Mouse (Mus musculus) gastrocnemius, adult 18-20 months (tissue): Measurements from ENCODE around the gene Spns3. TPM values are rescaled to one million over a fixed set of nuclear protein-coding genes. Genes with fewer than 3 reads are reported as not detected.

Source experiments
- DNase-seq: peaks from one replicate; pipeline ENCODE4 v3.0.0; 2021; ENCODE audit warnings: low spot score
- long read RNA-seq, 2 experiments: library from polyadenylated mRNA; stranded (forward); transcript quantifications; one replicate each; pipeline ENCODE4 v2.0.0; 2021
- total RNA-seq, 2 experiments: library from RNA; stranded (reverse); gene quantifications; 2 replicates each; pipeline ENCODE4 v1.2.3; 2021

Gene Spns3
- total RNA-seq: under 1 TPM; 0.19 to 0.39 TPM
- long read RNA-seq, experiment 1, partial matches to known transcripts: 1 of 1 reads
- long read RNA-seq, experiment 1, other reads (novel, unspliced or antisense): 0 of 1 reads
- long read RNA-seq, experiment 2: 0 reads

- no peak for DNase-seq
These were observed at the start of gene Spns3 for GRCm38 (mm10) chr11:72550134-72550988. Spns3 (minus strand) TSS chr11:72550506.

- DNase-seq: no peak
These were observed 47.5 kb upstream of the Spns3 start for GRCm38 (mm10) chr11:72597780-72598179.

GRCm38 (mm10) chr11:72595010-72595737 lies 44.9 kb upstream of the Spns3 start:
- DNase-seq: no peak

GRCm38 (mm10) chr11:72587537-72588233 lies 37.4 kb upstream of the Spns3 start:
- DNase-seq: no peak

GRCm38 (mm10) chr11:72586570-72586969 lies 36.3 kb upstream of the Spns3 start:
- no peak for DNase-seq

- DNase-seq: peak; percentile 50
These were observed 32.8 kb upstream of the Spns3 start for GRCm38 (mm10) chr11:72583092-72583491.

GRCm38 (mm10) chr11:72582448-72582705 lies 32.1 kb upstream of the Spns3 start:
- DNase-seq: peak; percentile 66

GRCm38 (mm10) chr11:72581609-72582447 lies 31.5 kb upstream of the Spns3 start:
- DNase-seq: peak; percentile 83

GRCm38 (mm10) chr11:72578471-72578870 lies 28.2 kb upstream of the Spns3 start:
- DNase-seq: no peak

GRCm38 (mm10) chr11:72576466-72577351 lies 26.4 kb upstream of the Spns3 start:
- DNase-seq: no peak

- no peak for DNase-seq
These were observed 25.8 kb upstream of the Spns3 start for GRCm38 (mm10) chr11:72576111-72576465.

- peak; percentile 45 for DNase-seq
These were observed 23.5 kb upstream of the Spns3 start for GRCm38 (mm10) chr11:72573819-72574218.

- DNase-seq: peak; percentile 87
These were observed 20.1 kb upstream of the Spns3 start for GRCm38 (mm10) chr11:72570319-72570979.

GRCm38 (mm10) chr11:72569671-72570318 lies 19.5 kb upstream of the Spns3 start:
- no peak for DNase-seq

GRCm38 (mm10) chr11:72569051-72569450 lies 18.7 kb upstream of the Spns3 start:
- DNase-seq: no peak

GRCm38 (mm10) chr11:72566816-72567338 lies 16.6 kb upstream of the Spns3 start:
- no peak for DNase-seq

- DNase-seq: no peak
These were observed 16.0 kb upstream of the Spns3 start for GRCm38 (mm10) chr11:72566304-72566703.

GRCm38 (mm10) chr11:72564232-72564807 lies 14.0 kb upstream of the Spns3 start:
- DNase-seq: peak; percentile 51
